9 mouse cellular contexts compared by ENCODE assay signal in the genomic region with DNA sequence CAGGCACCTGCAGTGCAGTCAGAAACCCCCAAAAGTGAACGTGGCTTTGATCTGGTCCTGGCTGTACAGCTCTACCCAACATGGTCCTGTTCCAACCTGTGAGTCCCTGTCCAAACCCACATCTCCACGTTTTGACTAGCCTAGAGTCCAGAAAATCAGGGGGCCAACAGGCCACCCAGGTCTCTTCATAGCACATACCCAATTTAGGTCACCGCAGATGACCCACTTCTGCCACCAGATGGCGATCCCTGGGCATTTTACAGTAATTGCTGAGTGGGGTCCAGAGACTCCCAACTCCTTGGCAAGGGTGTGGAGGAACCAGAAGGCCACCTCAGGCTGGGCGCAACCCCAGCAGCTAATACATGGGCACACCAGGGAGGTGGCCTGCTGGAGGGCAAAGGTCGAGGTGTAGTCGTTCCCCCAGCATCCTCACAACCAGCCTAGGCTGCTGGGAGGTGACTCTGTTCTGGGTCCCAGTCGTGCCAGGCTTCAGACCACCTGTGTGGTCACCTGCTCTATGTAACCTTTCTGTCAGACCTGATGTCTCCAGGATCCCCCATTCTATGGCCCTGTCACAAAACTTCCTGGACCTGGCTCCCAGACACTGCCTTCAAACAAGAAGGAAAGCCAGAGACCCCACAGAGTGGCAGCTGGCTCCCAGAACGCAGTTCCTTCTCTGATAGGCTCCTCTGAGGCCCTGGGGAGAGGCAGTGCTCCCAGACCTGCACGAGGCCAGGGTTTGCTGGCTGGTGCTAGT. TPM values are rescaled to one million over a fixed set of nuclear protein-coding genes. Genes with fewer than 3 reads are reported as not detected.
DNase-seq lines count a peak whose midpoint lies in the region; ATAC-seq lines count a peak whose summit lies in the region.
"Had no signal": no experiment of that assay in that cellular context is flagged by ENCODE, and none has a peak within 500 bp of the region (broad histone marks: within the 10 kb centered on the region; RNA-seq: fewer than 3 reads in every experiment).

No protein-coding gene starts in this region.

- 0 out of 2 replicates have a peak, but pooled peaks cover 5% of the 10 kb centered on the region for H3K4me1 ChIP-seq in midbrain, embryonic 15.5 days

- no peak overlapping the region for H3K4me2 ChIP-seq in midbrain, embryonic 15.5 days

- no peaks in the 10 kb centered on the region for H3K27me3 ChIP-seq in midbrain, embryonic 15.5 days (replicated peaks)

- H3K9ac ChIP-seq in midbrain, embryonic 15.5 days, result no peak overlapping the region

- no peaks in the 10 kb centered on the region for H3K9me3 ChIP-seq in midbrain, embryonic 15.5 days

- ATAC-seq in midbrain, embryonic 15.5 days (replicated peaks), result peak; percentile 57

- intact Hi-C loops in heart, postnatal 36 days (cut with DNase I), result loop anchor here (1.0 to 2.0 kb wide), 2 partner anchors 35 to 68 kb away; a partner anchor contains a TSS

- 35% methylated on average over 10 of the region's 10 CpGs for WGBS in midbrain, embryonic 15.5 days

- H3K36me3 ChIP-seq in midbrain, embryonic 15.5 days (replicated peaks), result no peaks in the 10 kb centered on the region

- DNase-seq in urinary bladder, postnatal 14 days (ENCODE audit: low spot score), result peak; percentile 40
- no peak for DNase-seq in urinary bladder, postnatal 36 days (ENCODE audit: low spot score in 2 of 2)
- peak; percentile 85 to 87 for DNase-seq in cerebellum, postnatal 14 days
- DNase-seq in heart, postnatal 36 days, result peak; percentile 58
- peak; percentile 48 to 75 for DNase-seq in kidney, postnatal 36 days
- no peak for DNase-seq in frontal cortex, postnatal 25 days (ENCODE audit: low spot score in 2 of 2)
- no peak for DNase-seq in right cerebral cortex, postnatal 36 days (ENCODE audit: low spot score in 2 of 2)

- H3K27ac ChIP-seq in midbrain, embryonic 15.5 days, result no peak overlapping the region

- H3K4me3 ChIP-seq in midbrain, embryonic 15.5 days, result no peak overlapping the region
- H3K4me3 ChIP-seq: erythroblast, embryonic 14.5 days had no signal

RNA-seq across cellular contexts. Expression of a gene that starts 16.6 kb away (rescaled TPM):
- total RNA-seq in heart, postnatal 36 days (2021), result 1 to 10 TPM; 3.8 to 4.4 TPM
- polyA plus RNA-seq in midbrain, embryonic 15.5 days (2015; fragmentation: Nextera tagmentation; extraction: Ambion mirVana), result 45.3 and 45.5 TPM in 2 replicates

RNA-seq across cellular contexts. Expression of a gene that starts 56.3 kb away (rescaled TPM):
- total RNA-seq in heart, postnatal 36 days (2021), result 10 to 100 TPM in 1 of 2 experiments, 1 to 10 TPM in 1; 9.6 to 11.5 TPM
- polyA plus RNA-seq in midbrain, embryonic 15.5 days (2015; fragmentation: Nextera tagmentation; extraction: Ambion mirVana), result 35.0 and 35.6 TPM in 2 replicates

Comparison
In these comparisons a context has a peak if more than half of its experiments do, and no peak if none do; other contexts are left out.
1. DNase-seq: peak in urinary bladder, postnatal 14 days (single experiment), cerebellum, postnatal 14 days (2 of 2), heart, postnatal 36 days (2 of 2) and kidney, postnatal 36 days (2 of 2); none in urinary bladder, postnatal 36 days (0 of 2), frontal cortex, postnatal 25 days (0 of 2) and right cerebral cortex, postnatal 36 days (0 of 2).